Mouse (Mus musculus) kidney, postnatal 0 days (tissue): ENCODE results near the gene 2310022A10Rik. TPM values are rescaled to one million over a fixed set of nuclear protein-coding genes. Genes with fewer than 3 reads are reported as not detected.

Source experiments
- ATAC-seq: fragments of 200-750 bp; cut with Nextera tagmentation; replicated peaks from 2 replicates; pipeline ENCODE4 v1.8.0; 2017; ENCODE audit warnings: low read depth, moderate number of reproducible peaks, moderate TSS enrichment, moderate library complexity; ENCODE audit not compliant: low FRiP score
- DNase-seq: peaks from one replicate; pipeline ENCODE4 v3.0.0-alpha.2; 2016; ENCODE audit warnings: low spot score
- H3K27ac ChIP-seq: fragments of 300-500 bp; sonication (generic); 2 replicates; pipeline ENCODE4 v1.5.1; 2014; ENCODE audit warnings: mild to moderate bottlenecking
- H3K27me3 ChIP-seq: fragments of 300-500 bp; sonication (generic); 2 replicates; pipeline ENCODE4 v1.6.1; 2014; ENCODE audit warnings: low read length, mixed read lengths; ENCODE audit not compliant: insufficient read depth
- H3K36me3 ChIP-seq: fragments of 300-500 bp; sonication (generic); 2 replicates; pipeline ENCODE4 v1.6.1; 2014; ENCODE audit warnings: low read length, mixed read lengths; ENCODE audit not compliant: insufficient read depth
- H3K4me1 ChIP-seq: fragments of 300-500 bp; sonication (generic); replicated peaks from 2 replicates; pipeline ENCODE4 v1.6.1; 2014; ENCODE audit warnings: antibody characterized with exemption, low read length, mixed read lengths; ENCODE audit not compliant: insufficient read depth
- H3K4me2 ChIP-seq: fragments of 300-500 bp; sonication (generic); 2 replicates; pipeline ENCODE4 v1.6.1; 2014; ENCODE audit warnings: mild to moderate bottlenecking, low read length, moderate library complexity, mixed read lengths
- H3K4me3 ChIP-seq: fragments of 300-500 bp; sonication (generic); replicated peaks from 2 replicates; pipeline ENCODE4 v1.5.1; 2014; ENCODE audit warnings: low read depth, low read length
- H3K9ac ChIP-seq: fragments of 300-500 bp; sonication (generic); 2 replicates; pipeline ENCODE4 v1.6.1; 2014; ENCODE audit warnings: low read depth, low read length
- H3K9me3 ChIP-seq: fragments of 300-500 bp; sonication (generic); replicated peaks from 2 replicates; pipeline ENCODE4 v1.6.1; 2016; ENCODE audit warnings: low read length, inconsistent platforms, mixed read lengths
- CTCF ChIP-seq: IDR thresholded peaks from 2 replicates; pipeline ENCODE4 v1.5.1; 2016; ENCODE audit warnings: antibody characterized with exemption, low read depth, mild to moderate bottlenecking, moderate library complexity
- WGBS: fragments of 180-500 bp; shearing (Covaris S2); extraction: QIAGEN DNeasy Blood & Tissue Kit; methylation state at CpG from one replicate; pipeline ENCODE4 v1.1.7; 2014; 5-methylcytosine and 5-hydroxymethylcytosine counted together
- polyA plus RNA-seq: library from polyadenylated mRNA; unstranded; fragments of >200 nt; fragmentation: Nextera tagmentation; extraction: Ambion mirVana; gene quantifications from 2 replicates; pipeline ENCODE4 v1.2.1, GENCODE M21; 2015

The 2310022A10Rik gene
- polyA plus RNA-seq, 1 experiment from 2014 or later, result 20.1 TPM

GRCm38 (mm10) chr7:27607580-27607979 is 54.5 kb downstream of the 2310022A10Rik start:
- 54% methylated on average over 5 of the region's 5 CpGs for WGBS
- ATAC-seq (peak; percentile 25), DNase-seq (peak; percentile 40)
- Histone ChIP-seq H3K4me2 (no peak overlapping the region), H3K4me3 (no peak overlapping the region), H3K4me1 (peaks cover 17% of the 10 kb centered on the region), H3K27ac (peak overlapping the region; percentile 36; the same call in 1 of the 2 replicates), H3K27me3 (no peaks in the 10 kb centered on the region), H3K9ac (no peak overlapping the region), H3K36me3 (peaks cover 20% of the 10 kb centered on the region; the same call in 1 of the 2 replicates), H3K9me3 (no peaks in the 10 kb centered on the region)
- TF ChIP-seq CTCF, result no peak

DNA sequence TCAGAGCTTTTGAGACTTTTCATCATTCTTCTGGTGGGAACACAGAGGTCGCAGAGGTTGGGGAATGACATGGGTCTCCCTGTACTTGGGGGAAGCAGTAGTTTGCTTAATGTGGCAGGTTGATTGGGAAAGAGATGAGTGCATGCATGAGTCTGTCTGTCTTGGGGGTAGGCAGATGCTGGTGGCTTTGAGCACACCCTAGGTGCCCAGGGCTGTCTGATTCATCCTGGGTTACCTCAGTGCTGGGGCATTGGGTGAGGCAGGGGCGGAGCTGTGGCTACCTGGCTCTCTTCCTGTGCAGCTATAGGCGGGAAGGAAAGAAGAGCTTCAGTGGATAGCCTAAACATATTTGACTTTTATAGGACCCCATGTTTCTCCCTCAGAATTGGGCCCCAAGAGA is 55.1 kb downstream of the 2310022A10Rik start:
- TF ChIP-seq CTCF, result no peak
- Histone ChIP-seq H3K27me3 (no peaks in the 10 kb centered on the region), H3K4me3 (no peak overlapping the region), H3K9me3 (no peaks in the 10 kb centered on the region), H3K4me1 (peaks cover 17% of the 10 kb centered on the region), H3K36me3 (peaks cover 20% of the 10 kb centered on the region; the same call in 1 of the 2 replicates), H3K27ac (no peak overlapping the region), H3K4me2 (no peak overlapping the region), H3K9ac (no peak overlapping the region)
- WGBS, result 72% methylated on average over 3 of the region's 3 CpGs
- ATAC-seq, result no peak
- DNase-seq, result no peak

- no peaks in the 10 kb centered on the region for H3K27me3 ChIP-seq
- peaks cover 20% of the 10 kb centered on the region; the same call in 1 of the 2 replicates for H3K36me3 ChIP-seq
- H3K4me1 ChIP-seq, result peaks cover 17% of the 10 kb centered on the region
- 93% methylated on average over 4 of the region's 4 CpGs for WGBS
- H3K9ac ChIP-seq, result no peak overlapping the region
- no peak overlapping the region for H3K4me2 ChIP-seq
- TF ChIP-seq CTCF, result no peak
- H3K27ac ChIP-seq, result no peak overlapping the region
- ATAC-seq, result no peak
- no peaks in the 10 kb centered on the region for H3K9me3 ChIP-seq
- DNase-seq, result no peak
- H3K4me3 ChIP-seq, result no peak overlapping the region
These were observed 56.3 kb downstream of the 2310022A10Rik start for GRCm38 (mm10) chr7:27609285-27609684.

DNA sequence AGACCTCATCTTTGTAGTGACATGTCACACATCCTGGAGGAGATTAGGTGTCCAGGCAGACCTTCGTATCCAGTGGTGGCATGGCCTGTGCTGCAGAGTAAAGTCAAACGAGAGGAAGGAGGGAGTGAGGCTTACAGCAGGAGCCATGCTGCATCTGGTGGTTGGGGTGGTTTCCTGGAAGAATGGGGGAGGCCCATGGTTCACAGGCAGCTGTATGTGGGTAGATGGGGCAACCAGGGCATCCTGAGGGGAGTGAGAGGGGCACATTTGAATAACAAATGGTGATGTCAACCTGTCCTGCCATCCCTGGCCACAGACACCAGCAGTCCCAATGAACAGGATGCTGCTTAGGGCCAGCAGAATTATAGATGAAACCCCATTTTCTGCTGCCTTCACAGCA is 56.7 kb downstream of the 2310022A10Rik start:
- Histone ChIP-seq H3K36me3 (peaks cover 20% of the 10 kb centered on the region; the same call in 1 of the 2 replicates), H3K27ac (no peak overlapping the region), H3K4me2 (no peak overlapping the region), H3K4me1 (peaks cover 17% of the 10 kb centered on the region), H3K27me3 (no peaks in the 10 kb centered on the region), H3K9ac (no peak overlapping the region), H3K4me3 (no peak overlapping the region), H3K9me3 (no peaks in the 10 kb centered on the region)
- TF ChIP-seq CTCF, result no peak
- no peak for DNase-seq
- WGBS, result 82% methylated on average over 2 of the region's 2 CpGs
- ATAC-seq, result no peak

DNA sequence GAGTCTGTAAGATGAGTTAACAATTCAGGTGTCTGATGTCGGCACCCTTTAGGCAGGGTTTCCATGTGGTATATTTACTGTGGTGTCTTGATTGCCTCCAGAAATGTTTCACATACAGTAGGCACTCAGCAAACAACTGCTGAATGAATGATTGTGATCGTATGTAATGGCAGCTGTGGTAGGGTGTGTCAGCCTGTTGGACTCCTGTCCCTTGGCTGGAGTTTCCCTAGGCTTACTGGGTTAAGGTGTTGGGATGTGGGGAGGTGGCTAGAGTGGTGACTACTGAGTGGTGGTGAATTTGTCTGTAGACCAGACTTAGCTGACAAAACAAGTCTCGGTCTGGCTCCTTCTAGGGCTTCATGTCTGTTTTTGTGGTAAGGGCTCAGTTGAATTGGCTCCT is 57.3 kb downstream of the 2310022A10Rik start:
- Histone ChIP-seq H3K27ac (no peak overlapping the region), H3K36me3 (peaks cover 20% of the 10 kb centered on the region; the same call in 1 of the 2 replicates), H3K4me1 (peaks cover 14% of the 10 kb centered on the region), H3K9ac (no peak overlapping the region), H3K9me3 (no peaks in the 10 kb centered on the region), H3K4me3 (no peak overlapping the region), H3K27me3 (no peaks in the 10 kb centered on the region), H3K4me2 (no peak overlapping the region)
- ATAC-seq (no peak), DNase-seq (no peak)
- TF ChIP-seq CTCF, result no peak
- WGBS, result 94% methylated on average over 3 of the region's 3 CpGs

GRCm38 (mm10) chr7:27610871-27611270 is 57.8 kb downstream of the 2310022A10Rik start:
- DNase-seq (no peak), ATAC-seq (no peak)
- H3K9me3 ChIP-seq, result no peaks in the 10 kb centered on the region
- TF ChIP-seq CTCF, result no peak
- peaks cover 12% of the 10 kb centered on the region for H3K4me1 ChIP-seq
- no peak overlapping the region for H3K4me2 ChIP-seq
- no peaks in the 10 kb centered on the region for H3K27me3 ChIP-seq
- H3K9ac ChIP-seq, result no peak overlapping the region
- 93% methylated on average over 5 of the region's 5 CpGs for WGBS
- H3K4me3 ChIP-seq, result no peak overlapping the region
- H3K27ac ChIP-seq, result no peak overlapping the region
- H3K36me3 ChIP-seq, result peaks cover 20% of the 10 kb centered on the region; the same call in 1 of the 2 replicates

GRCm38 (mm10) chr7:27612940-27613339 is 59.9 kb downstream of the 2310022A10Rik start:
- ATAC-seq (no peak), DNase-seq (no peak)
- H3K4me2 ChIP-seq, result no peak overlapping the region
- no peaks in the 10 kb centered on the region for H3K4me1 ChIP-seq
- no peak overlapping the region for H3K27ac ChIP-seq
- H3K36me3 ChIP-seq, result peaks cover 39% of the 10 kb centered on the region
- H3K9me3 ChIP-seq, result no peaks in the 10 kb centered on the region
- no peak overlapping the region for H3K4me3 ChIP-seq
- 82% methylated on average over 4 of the region's 4 CpGs for WGBS
- no peak for TF ChIP-seq CTCF
- no peaks in the 10 kb centered on the region for H3K27me3 ChIP-seq
- H3K9ac ChIP-seq, result no peak overlapping the region
